Mouse (Mus musculus): Measurements from ENCODE around the gene Dnajb4.

DNA sequence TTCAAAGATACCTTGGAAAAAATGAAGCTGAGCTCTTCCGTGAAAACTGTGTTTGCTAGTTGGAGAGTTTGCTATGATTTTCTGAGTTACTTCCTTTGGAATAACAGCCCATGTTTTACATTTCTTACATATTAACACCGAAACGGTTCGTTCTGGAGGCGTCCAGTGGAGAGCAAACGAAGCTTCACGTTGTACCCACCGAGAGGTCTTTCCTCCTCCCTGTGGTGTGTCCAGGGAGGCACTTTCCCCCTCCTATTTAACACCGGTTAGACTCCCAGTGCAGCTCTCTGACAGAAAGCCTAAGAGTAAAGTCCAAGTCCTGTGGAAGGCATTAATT is 45.1 kb downstream of the Dnajb4 start:
- no peak for TF ChIP-seq POLR2A (IDR thresholded peaks at IDR 0.05; ENCODE audit: borderline replicate concordance, extremely low read depth, low read depth, low read length)
- TF ChIP-seq CTCF (IDR thresholded peaks at IDR 0.05; ENCODE audit: insufficient read depth, low read length): no peak
